Mouse (Mus musculus) cerebellum, adult 2 months (tissue): ENCODE data around the gene Frmd8. TPM values are rescaled to one million over a fixed set of nuclear protein-coding genes. Genes with fewer than 3 reads are reported as not detected.

Experiments
- DNase-seq, 2 experiments: peaks; one replicate each; pipeline ENCODE4 v3.0.0; 2021
- H3K27ac ChIP-seq: fragments of 200-500 bp; 2 replicates; pipeline ENCODE4 v1.5.1; 2012; ENCODE audit warnings: low read length, control low read depth, inconsistent platforms; ENCODE audit not compliant: insufficient read depth
- H3K27me3 ChIP-seq: fragments of 200-500 bp; 2 replicates; pipeline ENCODE4 v1.6.1; 2012; ENCODE audit warnings: inconsistent platforms, mild to moderate bottlenecking, low read length, moderate library complexity; ENCODE audit not compliant: control insufficient read depth, insufficient read depth
- H3K4me1 ChIP-seq: fragments of 200-500 bp; 2 replicates; pipeline ENCODE4 v1.6.1; 2011; ENCODE audit warnings: low read length; ENCODE audit not compliant: control insufficient read depth, insufficient read depth
- H3K4me3 ChIP-seq: fragments of 200-500 bp; replicated peaks from 2 replicates; pipeline ENCODE3; 2011; ENCODE audit warnings: mild to moderate bottlenecking, low read depth, low read length, control low read depth; ENCODE audit not compliant: insufficient read depth
- CTCF ChIP-seq: fragments of 200-500 bp; IDR thresholded peaks from 2 replicates; pipeline ENCODE4 v1.5.1; 2011; ENCODE audit warnings: low read depth, mild to moderate bottlenecking, control low read depth, low read length, moderate library complexity, borderline replicate concordance; ENCODE audit not compliant: insufficient read depth
- POLR2A ChIP-seq: fragments of 200-500 bp; IDR thresholded peaks from 2 replicates; pipeline ENCODE4 v1.6.1; 2011; ENCODE audit warnings: low read length, control low read depth, borderline replicate concordance; ENCODE audit not compliant: insufficient read depth
- WGBS: fragments of 180-500 bp; shearing (Covaris S2); methylation state at CpG from one replicate; pipeline ENCODE4 v1.1.7; 2018; 5-methylcytosine and 5-hydroxymethylcytosine counted together
- polyA plus RNA-seq: library from polyadenylated mRNA; depleted of rRNA; stranded (reverse); fragments of >200 nt; gene quantifications from 2 replicates; pipeline ENCODE4 v1.2.3, GENCODE M21; 2012

Frmd8 gene
- polyA plus RNA-seq, 1 experiment, result 28.3 TPM

- TF ChIP-seq POLR2A, result no peak
- no peak for TF ChIP-seq CTCF
- WGBS, result 91% methylated on average over 4 of the region's 4 CpGs
- no peak for DNase-seq
- no peak overlapping the region for H3K4me3 ChIP-seq
- no peak overlapping the region for H3K27ac ChIP-seq
- no peaks in the 10 kb centered on the region for H3K27me3 ChIP-seq
- H3K4me1 ChIP-seq, result peaks cover 8% of the 10 kb centered on the region
Measured at GRCm38 (mm10) chr19:5838892-5839165, 36.2 kb downstream of the Frmd8 start.

GRCm38 (mm10) chr19:5838136-5838891 lies 36.8 kb downstream of the Frmd8 start:
- H3K27ac ChIP-seq, result no peak overlapping the region
- DNase-seq, result no peak
- peaks cover 8% of the 10 kb centered on the region for H3K4me1 ChIP-seq
- 66% methylated on average over 12 of the region's 12 CpGs for WGBS
- TF ChIP-seq POLR2A, result no peak
- no peak for TF ChIP-seq CTCF
- H3K27me3 ChIP-seq, result no peaks in the 10 kb centered on the region
- H3K4me3 ChIP-seq, result no peak overlapping the region

DNA sequence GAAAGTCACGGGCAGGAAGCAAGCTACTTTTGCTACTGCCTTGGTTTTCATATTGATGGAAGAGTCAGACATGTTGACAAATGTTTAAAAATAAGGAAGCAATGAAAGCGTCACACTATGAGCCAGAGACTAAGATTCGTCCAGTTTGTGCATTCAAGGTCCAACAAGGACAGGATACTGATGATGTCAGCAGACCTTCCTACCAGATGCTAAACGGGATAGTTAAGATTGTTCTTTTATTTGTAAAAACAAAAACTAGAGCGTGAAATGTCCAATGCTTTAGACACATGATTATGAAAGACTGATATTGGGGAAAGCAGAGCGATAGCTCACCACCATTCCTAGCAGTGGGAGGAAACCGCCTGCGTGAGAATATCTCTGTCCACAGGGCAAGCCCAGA lies 37.5 kb downstream of the Frmd8 start:
- no peak for DNase-seq
- H3K4me3 ChIP-seq, result no peak overlapping the region
- H3K27ac ChIP-seq, result no peak overlapping the region
- 90% methylated on average over 8 of the region's 8 CpGs for WGBS
- TF ChIP-seq CTCF, result no peak
- H3K4me1 ChIP-seq, result peaks cover 8% of the 10 kb centered on the region
- H3K27me3 ChIP-seq, result no peaks in the 10 kb centered on the region

- Histone ChIP-seq H3K4me3 (no peak overlapping the region), H3K27me3 (no peaks in the 10 kb centered on the region), H3K4me1 (peaks cover 8% of the 10 kb centered on the region), H3K27ac (0 out of 2 replicates have a peak overlapping the region, but pooled peaks have one; percentile 39)
- DNase-seq, result no peak
- 57% methylated on average over 10 of the region's 10 CpGs for WGBS
- TF ChIP-seq CTCF, result no peak
- no peak for TF ChIP-seq POLR2A
Measured at GRCm38 (mm10) chr19:5836941-5837572, 38.0 kb downstream of the Frmd8 start.

- TF ChIP-seq POLR2A (no peak), CTCF (no peak)
- H3K27ac ChIP-seq, result no peak overlapping the region
- peaks cover 4% of the 10 kb centered on the region; the same call in 1 of the 2 replicates for H3K4me1 ChIP-seq
- no peak overlapping the region for H3K4me3 ChIP-seq
- 86% methylated on average over 8 of the region's 8 CpGs for WGBS
- DNase-seq, result no peak
- no peaks in the 10 kb centered on the region for H3K27me3 ChIP-seq
Measured at GRCm38 (mm10) chr19:5835922-5836430, 39.1 kb downstream of the Frmd8 start.

GRCm38 (mm10) chr19:5835054-5835921 lies 39.8 kb downstream of the Frmd8 start:
- Histone ChIP-seq H3K4me1 (peaks cover 4% of the 10 kb centered on the region; the same call in 1 of the 2 replicates), H3K27ac (no peak overlapping the region), H3K4me3 (no peak overlapping the region), H3K27me3 (no peaks in the 10 kb centered on the region)
- WGBS, result 89% methylated on average over 10 of the region's 10 CpGs
- no peak for DNase-seq
- TF ChIP-seq CTCF (no peak), POLR2A (no peak)

- H3K4me3 ChIP-seq, result no peak overlapping the region
- no peak for DNase-seq
- H3K27ac ChIP-seq, result no peak overlapping the region
- peaks cover 4% of the 10 kb centered on the region; the same call in 1 of the 2 replicates for H3K4me1 ChIP-seq
- TF ChIP-seq POLR2A, result no peak
- TF ChIP-seq CTCF, result no peak
- H3K27me3 ChIP-seq, result no peaks in the 10 kb centered on the region
- WGBS, result 84% methylated on average over 12 of the region's 12 CpGs
Measured at GRCm38 (mm10) chr19:5834260-5834925, 40.7 kb downstream of the Frmd8 start.
